Mouse (Mus musculus) mesoderm, embryonic 11.5 days (tissue): ENCODE measurements around the gene Lgals8.
A peak's percentile ranks its signal among the peaks of the same experiment; 100 is the strongest.
"Not testable (repeated sequence)": the region's sequence is repeated elsewhere in the genome, so short reads cannot be mapped to it uniquely, and the experiment has no call there.

Experiments
- DNase-seq: peaks from one replicate; pipeline ENCODE4 v3.0.0-alpha.2; 2012; ENCODE audit warnings: low read depth, low spot score

The Lgals8 gene

GRCm38 (mm10) chr13:12464844-12465243 is at the start of gene Lgals8:
Gene Lgals8 (minus strand): TSS chr13:12464944.
- no peak for DNase-seq

GRCm38 (mm10) chr13:12511189-12511965 is 46.6 kb upstream of the Lgals8 start:
- DNase-seq = no peak

GRCm38 (mm10) chr13:12510032-12510431 is 45.3 kb upstream of the Lgals8 start:
- no peak for DNase-seq

DNA sequence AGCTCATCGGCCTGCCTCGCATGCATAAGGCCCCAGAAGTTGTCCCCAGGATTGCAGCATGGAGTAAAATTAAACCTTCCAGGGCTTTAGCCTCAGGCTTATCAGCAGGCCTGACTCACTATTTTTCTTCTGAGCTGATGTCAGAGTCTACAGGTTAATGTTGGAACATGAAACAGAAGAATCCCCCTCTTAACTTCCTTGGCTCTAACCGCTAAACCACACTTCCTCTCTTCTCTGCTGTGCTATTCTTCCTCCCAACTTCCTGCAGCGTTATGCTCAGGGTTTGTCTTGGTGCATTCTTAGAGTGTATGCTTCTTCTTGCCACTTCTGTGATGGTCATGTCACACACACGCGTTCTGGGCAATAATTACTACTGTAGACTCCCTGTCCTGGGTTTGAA is 42.7 kb upstream of the Lgals8 start:
- DNase-seq = no peak

DNA sequence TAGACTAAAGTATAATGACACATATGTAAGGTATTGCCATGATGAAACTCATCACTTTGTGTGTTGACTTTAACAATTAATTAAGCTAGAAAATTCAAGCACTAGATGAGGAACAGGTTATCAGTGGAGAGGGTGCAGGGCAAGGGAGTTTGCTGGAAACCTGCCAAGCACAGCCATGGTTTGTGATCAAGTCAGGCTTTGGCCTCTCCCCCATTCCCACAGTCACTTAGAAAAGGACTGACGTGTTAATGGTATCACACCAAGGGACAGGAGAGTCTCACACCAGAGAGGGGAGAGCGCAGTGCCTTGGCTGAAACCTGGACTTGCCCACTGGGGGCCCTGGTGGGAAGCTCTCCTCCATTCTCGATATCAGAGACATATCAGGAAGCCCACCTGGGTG is 40.6 kb upstream of the Lgals8 start:
- no peak for DNase-seq

GRCm38 (mm10) chr13:12503238-12503751 is 38.6 kb upstream of the Lgals8 start:
- peak; percentile 70 for DNase-seq

- DNase-seq = no peak
Observed at GRCm38 (mm10) chr13:12502665-12503237, 38.0 kb upstream of the Lgals8 start.

DNA sequence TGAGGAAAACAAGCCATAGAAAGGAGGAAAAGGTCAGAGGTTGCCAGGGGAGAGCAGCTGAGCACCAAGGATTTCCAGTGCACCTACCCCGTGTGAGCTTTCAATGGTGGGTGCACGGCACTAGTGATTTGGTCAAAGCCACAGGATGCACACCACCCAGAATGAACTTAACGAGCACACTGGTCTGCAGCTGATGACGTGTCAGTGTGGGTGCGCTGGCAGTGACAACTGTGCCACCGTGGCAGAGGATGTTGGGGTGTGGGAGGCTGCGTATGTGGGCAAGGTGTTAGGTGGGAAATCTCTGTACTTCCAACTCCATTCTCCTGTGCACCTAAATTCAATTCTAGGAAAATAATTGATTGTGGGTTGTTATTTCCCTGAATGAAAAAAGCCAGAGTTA is 34.4 kb upstream of the Lgals8 start:
- DNase-seq = no peak

DNA sequence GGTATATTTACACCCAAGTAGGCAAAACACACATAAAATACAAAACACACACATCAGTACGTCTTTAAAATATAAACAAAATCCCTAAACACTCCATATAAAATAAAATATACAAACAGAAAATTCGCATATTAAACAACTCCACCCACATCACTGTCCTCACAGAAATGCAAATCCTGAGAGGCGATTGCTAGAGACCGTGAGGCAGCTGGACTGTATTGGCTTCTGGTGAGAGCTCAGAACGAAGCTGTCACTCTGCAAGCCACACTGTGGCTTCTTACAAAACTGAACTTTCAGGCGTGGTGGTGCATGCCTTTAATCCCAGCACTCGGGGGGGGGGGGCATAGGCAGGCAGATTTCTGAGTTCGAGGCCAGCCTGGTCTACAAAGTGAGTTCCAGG is 33.1 kb upstream of the Lgals8 start:
- DNase-seq = no peak

DNA sequence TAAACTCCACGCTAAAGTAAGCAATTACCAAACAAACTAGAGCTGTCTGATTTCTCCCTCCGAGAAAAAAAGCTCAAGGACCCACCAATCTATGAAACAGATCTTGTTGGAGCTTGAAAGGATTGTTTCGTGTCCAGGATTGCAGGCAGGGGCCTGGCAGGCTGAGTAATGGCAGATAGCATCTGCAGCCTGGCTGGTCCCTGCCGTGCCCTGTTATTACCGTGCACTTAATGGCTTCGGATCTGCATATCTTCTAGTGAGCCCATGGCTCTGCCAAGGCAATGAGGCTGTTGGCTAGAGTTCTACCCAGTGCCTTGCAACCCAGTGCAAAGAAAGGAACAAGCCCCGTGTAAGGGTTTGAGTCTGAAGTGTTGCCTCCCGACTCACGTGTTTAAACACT is 30.0 kb upstream of the Lgals8 start:
- no peak for DNase-seq

DNA sequence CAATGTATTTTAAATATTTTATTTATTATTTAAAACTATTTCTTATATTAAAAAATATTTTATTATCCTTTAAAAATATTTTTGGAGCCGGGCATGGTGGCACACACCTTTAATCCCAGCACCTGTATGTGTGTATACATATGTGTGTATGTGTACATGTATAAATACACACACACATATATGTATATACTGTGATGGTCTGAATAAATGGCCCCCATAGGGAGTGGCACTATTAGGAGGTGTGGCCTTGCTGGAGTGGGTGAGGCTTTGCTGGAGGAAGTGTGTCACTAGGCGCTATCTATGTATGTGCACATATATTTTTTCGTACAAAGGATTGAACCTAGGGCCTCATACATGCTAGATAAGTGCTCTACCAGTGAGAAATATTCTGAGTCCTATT is 27.8 kb upstream of the Lgals8 start:
- no peak for DNase-seq

GRCm38 (mm10) chr13:12485640-12486039 is 20.9 kb upstream of the Lgals8 start:
- no peak for DNase-seq

GRCm38 (mm10) chr13:12485197-12485596 is 20.5 kb upstream of the Lgals8 start:
- no peak for DNase-seq

DNA sequence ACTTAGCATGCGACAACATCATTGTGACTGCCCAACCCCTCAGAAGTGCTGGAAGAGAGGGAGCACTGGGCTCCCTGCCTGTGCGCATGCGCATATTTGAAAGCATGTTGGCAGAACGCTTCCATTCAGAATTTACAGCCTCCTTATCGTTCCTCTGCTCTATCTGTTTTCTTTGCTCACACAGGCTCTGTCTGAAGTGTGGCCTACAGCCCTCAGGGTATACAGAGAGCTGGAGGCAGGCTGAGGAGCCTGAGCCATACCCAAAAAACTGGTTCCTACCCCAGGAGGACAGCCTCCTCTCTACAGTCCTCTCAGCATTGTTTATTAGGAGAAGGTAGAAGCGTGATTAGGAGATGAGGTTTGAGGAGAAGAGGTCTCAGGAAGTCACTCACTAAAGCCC is 15.1 kb upstream of the Lgals8 start:
- no peak for DNase-seq

- DNase-seq = no peak
Observed at GRCm38 (mm10) chr13:12478301-12478700, 13.6 kb upstream of the Lgals8 start.

DNA sequence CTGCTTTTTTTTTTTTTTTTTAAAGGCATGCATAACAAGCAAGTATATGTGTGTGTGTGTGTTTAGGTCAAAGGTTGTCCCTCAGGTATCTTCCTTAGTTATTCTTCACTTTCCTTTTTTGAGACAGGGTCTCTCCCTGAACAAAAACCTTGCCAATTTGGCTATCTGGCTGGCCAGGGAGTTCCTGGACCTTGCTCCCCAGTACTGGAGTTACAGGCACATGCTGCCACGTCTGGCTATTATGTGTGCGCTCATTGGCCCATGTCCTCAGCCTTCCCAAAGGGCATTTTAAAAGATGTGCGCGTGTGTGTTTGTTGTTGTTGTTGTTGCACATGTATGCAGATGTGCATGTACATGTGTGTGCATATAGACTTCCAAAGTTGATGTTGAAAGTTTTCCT is 12.1 kb upstream of the Lgals8 start:
- no peak for DNase-seq

DNA sequence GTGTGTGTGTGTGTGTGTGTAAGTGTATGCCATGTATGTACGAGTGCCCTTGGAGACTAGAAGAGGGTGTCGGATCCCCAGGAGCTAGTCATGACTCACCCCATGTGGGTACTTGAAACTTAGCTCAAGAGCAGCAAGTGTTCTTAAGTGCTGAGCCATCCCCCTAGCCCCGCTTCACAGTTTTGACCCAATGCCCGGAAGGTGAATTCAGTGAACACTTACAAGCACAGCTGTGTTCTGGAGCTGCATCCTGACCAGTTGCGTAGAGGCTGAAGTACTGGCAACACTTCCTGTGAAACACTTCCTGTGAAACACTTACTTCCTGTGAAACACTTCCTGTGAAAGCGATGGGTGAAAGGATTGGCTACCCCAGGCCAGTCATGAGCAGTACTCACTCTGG is 10.5 kb upstream of the Lgals8 start:
- no peak for DNase-seq

DNA sequence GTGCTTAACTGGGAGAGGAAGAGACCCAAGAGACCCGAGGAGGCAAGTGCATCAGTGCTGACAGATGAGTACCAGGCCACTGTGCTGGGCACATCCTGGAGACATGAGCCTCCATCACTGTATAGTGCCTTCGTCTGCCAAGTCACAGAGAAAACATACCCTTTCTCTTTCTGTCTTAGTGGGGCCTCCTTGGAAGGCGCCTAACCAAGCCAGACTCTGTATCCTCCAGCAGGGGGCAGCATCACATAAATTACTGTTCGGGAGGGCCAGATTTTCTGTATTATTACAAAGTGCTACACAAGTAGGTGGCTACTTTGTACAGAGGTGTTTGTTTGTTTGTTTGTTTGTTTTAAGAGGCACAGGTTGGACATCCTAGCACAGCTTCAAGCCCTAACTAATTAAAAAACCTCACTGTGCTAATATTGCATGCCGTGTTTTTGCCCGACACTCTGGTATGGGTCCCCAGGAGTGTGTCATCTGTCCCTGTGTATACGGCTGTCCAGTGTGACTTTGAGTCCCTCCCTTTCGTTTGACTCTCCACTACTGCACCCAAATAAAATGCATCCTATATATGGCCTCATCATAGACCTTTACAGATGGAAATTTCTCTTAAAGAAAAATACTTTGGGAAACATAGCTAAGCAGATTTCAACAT is 9.1 kb upstream of the Lgals8 start:
- DNase-seq = peak; percentile 73

- DNase-seq = no peak
Observed at GRCm38 (mm10) chr13:12468488-12468887, 3.7 kb upstream of the Lgals8 start.

GRCm38 (mm10) chr13:12464159-12464558 is 585 bp downstream of the Lgals8 start:
- DNase-seq = not testable (repeated sequence)

GRCm38 (mm10) chr13:12462623-12463022 is 2.1 kb downstream of the Lgals8 start:
- no peak for DNase-seq

- peak; percentile 31 for DNase-seq
Observed at GRCm38 (mm10) chr13:12461730-12462119, 3.0 kb downstream of the Lgals8 start.
